Mouse (Mus musculus): Measurements from ENCODE around the gene Ccdc14.
A peak's percentile ranks its signal among the peaks of the same experiment; 100 is the strongest.
"Not testable (repeated sequence)": the region's sequence is repeated elsewhere in the genome, so short reads cannot be mapped to it uniquely, and the experiment has no call there.

Gene Ccdc14

DNA sequence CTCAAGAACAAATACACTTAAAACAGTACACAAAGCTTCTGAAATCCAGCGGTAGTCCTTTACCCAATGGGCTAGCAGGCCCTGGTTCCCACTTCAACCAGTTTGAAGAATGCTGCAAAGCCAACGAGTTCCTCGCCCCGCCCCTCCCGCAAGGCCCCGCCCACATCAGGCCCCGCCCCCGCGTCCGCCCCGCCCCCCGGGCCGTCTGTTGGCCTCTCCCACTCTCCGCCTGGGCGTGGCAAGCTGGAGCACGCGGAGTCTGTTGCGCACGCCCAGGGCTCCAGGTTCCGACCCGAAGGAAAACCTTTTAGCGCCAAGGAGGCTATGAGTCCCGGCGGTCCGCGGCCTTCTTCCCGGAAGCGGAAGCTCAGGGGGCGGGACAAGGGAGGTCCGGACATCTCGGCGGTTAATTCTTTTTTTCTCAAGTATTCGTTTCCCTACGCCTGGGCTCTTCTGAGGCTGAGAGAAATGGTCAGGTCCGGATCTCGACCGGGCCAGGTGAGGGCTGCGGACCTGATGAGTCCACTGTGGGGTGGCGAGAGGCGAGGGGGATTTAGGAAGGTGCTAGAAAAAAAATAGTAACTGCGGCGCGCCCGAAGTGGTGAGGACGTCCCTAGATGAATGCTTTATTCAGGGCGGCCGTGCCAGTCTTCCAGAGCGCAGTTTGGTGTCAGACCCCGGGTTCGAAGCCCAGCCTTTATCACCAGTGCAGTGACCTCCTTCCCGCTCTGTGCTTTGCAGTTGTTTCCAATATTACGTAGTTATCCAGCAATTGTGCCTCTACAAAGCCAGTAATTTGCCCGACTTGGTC lies at the start of gene Ccdc14:
TSS of gene Ccdc14 (plus strand) at position 283 of the 811 bp plus-strand sequence.
- peak; percentile 85 to 90 for DNase-seq (ENCODE audit: low spot score in 2 of 2)

DNA sequence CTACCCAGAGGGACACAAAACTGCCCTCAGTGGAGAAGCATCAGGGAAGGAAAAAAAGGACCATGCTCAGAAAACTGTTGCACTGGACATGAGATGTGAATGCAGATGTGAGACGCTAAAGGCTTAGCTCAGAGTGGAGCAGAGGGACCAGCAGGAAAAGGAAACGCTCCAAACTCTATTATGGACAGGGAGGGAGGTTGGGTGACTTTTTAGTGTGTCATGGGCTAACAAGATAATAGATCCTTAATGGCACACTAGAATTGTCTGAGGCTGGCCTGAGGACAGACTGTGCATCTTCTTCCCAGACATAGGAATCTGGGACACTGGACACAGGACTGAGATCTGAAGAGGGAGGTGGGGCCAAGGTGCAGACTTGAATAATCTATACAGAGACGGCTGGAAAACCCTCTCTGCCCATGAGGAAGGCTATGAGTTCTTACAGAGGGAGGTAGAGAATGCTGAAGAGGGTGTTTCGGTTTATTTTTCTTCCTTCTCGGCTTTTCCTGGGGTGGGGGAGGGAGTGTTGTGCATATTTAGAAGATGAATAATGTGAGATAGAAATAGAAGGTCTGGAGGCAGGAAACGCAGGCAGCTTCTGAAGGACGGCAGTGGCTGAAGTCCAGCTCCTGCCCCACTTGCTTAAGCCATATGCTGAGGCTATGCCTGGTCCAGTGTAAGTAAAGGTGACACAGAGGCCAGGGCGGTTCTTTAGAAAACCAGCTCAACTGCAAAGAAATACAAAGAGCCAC lies 46.7 kb upstream of the Ccdc14 start:
- no peak for DNase-seq (ENCODE audit: low spot score in 2 of 2)

DNA sequence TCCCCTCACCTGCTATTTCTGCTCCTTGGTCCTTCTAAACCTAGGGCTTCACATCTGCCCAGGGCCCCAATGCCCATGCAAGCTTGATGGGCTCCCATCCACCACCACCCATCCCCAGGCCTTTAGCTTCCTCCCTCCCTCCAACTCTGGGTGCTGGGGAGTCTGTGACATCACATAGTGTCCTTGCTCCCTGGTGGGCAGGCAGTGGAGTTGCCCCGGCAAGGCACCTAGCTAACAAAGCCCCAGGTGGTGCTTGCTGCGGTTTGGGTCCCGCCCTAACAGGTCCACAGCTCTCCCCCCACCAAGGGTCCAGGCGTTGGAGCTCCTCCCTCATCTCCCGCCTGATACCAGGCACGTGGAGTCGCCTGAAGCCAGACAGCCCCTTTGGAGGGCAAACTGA lies 40.8 kb upstream of the Ccdc14 start, which contains the start of gene Ropn1:
TSS of gene Ropn1 (plus strand) at position 301 of the 400 bp plus-strand sequence.
- no peak for DNase-seq (ENCODE audit: low spot score in 2 of 2)

DNA sequence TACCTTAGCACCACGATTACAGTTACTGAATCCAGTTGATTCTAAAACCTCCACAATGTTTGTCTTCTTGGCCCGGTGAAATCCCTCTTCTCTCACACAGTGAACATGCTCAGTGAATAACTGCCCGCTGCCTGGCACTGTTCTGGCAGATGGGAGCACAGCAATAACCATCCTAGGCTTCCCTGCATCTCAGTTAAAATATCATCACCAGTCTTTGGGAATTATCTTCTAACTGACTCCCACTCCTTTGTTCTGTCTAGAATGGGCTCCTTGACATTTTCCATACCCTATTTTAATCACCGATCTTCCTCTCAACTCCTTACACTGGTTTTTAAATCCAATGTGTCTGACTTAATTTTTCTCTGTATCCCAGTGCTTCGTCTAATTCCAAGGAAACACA lies 37.4 kb upstream of the Ccdc14 start:
- no peak for DNase-seq (ENCODE audit: low spot score in 2 of 2)

DNA sequence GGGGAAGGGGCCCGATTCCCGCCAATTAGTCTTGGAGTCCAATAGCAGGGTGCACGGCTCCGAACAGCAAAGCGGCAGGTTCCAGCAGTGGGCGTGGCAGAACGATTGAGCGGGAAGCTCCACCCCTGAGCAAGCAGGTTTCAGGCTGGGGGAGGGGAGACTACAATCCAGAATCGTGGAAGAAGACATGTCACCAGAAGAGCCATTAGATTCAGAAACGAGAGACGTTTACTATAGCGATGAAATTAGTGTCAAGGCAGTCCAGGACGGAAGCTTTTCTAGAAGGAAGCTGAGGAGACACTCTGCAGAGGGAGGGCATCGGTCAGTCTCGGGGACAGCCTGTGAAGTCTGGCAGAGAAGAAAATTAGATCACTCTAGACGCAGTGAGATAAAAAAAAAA lies 32.9 kb upstream of the Ccdc14 start:
- DNase-seq (ENCODE audit: low spot score in 2 of 2): not testable (repeated sequence)

DNA sequence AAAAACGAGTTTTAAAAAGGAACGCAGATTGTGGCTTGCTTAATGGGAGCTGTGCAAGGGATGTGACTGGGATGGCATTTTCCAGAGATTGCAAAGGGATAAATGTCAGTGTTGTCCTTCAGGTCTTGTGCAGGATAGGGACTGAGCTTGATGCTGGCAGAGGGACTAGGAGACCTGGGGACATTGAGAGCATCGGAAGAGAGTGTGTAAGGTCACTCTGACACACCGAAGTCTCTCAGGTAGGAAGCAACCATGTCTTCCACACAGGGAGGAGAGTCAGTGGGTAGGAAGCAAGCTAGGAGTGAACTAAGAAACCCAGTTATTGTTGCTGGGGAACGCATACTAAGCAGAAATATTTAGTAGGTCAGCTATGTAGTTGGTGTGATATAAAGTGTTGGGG lies 32.4 kb upstream of the Ccdc14 start:
- DNase-seq (ENCODE audit: low spot score in 2 of 2): no peak

DNA sequence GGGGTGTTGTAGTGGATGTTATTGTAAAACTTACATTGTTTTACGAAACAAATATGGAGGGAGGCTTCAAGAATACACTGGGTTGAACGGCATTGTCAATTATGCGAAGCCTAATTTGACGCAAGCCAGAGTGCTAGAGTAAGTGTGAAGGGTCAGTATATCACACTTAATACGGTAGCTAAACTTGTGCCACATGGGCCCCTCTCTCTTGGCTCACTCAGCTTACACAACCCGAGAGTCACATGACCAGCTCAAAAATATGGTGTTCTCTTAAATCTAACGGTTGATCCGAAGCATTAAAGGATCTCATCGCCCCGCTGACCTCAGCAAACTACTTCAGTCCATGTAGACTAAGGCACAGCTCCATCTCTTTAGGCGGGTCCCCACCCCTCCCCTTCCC lies 32.0 kb upstream of the Ccdc14 start:
- DNase-seq (ENCODE audit: low spot score in 2 of 2): no peak

DNA sequence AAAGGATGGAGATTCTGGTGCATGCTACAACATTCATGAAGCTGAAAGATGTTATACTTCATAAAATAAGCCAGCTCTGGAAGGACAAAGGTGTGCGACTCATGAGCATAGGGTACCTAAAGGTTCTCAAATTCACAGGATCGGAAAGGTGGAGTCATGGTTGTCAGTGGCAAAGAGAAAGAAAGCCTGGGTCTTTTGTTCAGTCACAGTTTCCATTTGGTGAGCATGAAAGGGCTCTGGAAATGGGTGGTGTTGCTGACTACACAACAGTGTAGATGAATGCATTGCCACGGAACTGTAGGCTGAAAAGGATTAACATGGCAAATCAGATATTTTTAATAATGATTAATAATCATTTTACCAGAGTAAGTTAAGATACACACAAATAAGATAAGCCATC lies 25.9 kb upstream of the Ccdc14 start:
- no peak for DNase-seq (ENCODE audit: low spot score in 2 of 2)

DNA sequence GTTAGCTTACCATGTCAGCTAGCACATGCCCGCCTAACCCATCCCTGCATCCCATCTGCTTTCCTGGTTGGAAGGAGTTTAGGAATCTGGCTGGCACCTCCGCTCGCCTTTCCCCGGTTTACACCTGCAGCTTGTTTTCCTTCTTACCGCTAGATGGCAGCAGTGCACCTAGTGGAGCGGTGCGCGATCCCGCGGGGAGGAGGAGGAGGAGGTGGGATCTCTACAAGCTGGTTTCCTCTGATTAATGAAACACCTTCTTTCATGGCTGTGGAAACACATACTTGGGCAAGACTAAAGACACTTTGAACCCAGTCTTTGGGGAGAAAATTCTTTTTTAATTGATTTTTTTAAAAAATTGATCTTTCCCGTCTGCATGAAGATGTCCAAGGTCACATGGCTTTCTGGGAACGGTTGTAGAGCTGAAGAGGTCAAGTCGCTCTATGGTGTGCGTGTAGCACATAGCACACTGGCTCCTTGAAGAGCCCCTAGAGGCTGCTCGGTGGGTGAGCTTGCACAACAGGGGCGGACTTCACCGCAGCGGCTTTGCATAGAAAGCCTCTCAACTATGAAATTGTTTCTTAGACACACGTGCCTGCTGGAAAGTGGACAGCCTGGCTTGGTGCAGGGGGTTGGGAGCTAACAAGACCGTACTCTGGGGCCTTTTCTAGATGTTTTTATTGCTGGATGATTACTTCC lies 23.2 kb upstream of the Ccdc14 start:
- peak; percentile 48 to 74 for DNase-seq (ENCODE audit: low spot score in 2 of 2)

DNA sequence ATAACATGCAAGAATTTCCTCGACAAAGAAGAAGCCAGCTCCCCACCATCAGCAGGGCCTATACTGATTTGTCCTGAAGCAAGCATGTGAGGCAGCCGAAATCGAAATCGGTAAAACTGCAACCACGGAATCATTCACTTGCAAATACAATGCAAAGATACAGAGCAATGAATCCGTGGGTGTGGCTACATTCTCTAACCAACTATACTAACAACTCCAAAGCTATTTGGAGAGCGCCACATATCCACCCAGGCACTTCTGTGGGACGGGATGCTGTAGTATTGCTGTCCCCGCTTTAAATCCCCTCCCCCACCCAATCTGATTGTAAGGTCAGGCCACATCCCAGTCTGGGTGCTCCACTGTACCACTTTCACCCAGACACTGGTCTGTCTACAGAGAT lies 22.1 kb upstream of the Ccdc14 start:
- no peak for DNase-seq (ENCODE audit: low spot score in 2 of 2)

DNA sequence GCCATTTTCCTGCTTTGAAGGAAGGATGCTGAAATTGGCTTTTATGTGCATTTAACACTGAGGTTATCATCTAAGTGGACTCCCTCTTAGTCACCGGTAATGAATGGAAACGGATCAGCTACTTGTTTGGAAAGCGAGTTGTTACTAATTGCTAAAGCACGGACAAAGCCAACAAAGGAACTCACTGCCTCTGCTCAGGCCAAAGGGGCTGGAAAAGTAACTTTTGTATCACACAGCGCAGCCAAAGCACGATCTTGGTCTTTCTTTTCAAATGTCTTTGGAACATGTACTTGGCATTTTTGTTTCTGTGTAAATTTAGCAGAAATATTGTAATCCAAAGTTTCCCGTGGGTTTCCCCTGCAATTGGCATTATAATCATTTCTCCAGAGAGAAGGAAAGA lies 18.4 kb upstream of the Ccdc14 start:
- DNase-seq (ENCODE audit: low spot score in 2 of 2): no peak

DNA sequence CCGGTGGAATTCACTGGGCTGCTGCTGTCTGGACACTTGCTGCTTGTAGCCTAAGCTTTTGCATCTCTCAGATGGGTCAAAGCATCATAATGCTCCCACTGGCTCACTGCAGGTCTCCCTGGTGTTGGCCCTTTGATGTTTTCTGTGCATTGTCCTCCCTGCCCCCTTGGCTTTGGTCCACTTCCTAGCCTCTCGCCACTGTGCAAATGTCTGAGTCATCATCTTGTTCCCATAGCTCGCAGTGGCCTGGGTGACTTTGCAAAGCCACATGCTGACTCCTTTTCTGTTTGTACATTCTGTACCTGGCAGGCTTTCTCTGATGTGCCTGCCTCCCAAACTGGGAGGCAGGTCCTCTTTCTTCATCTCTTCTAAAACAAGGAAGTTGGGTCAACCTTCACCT lies 17.6 kb upstream of the Ccdc14 start:
- DNase-seq (ENCODE audit: low spot score in 2 of 2): no peak

DNA sequence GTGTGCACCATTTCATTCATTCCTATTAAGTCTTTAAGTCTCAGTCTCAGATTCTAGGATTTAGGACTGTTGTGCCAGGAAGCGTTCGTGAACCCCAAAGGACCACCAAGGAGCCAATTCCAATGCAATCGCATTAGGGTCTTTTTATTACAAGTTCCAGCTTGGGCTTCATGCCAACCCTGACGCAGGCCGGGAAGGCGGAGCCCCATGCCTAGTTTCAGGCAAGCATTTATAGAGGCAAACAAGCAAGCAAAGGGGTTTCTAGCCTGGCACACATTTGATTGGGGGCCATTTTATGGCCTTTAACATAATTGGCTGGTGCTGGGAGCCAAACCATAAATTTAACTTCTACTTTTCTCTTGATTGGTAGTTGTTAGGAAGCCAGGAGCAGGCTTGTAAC lies 16.1 kb upstream of the Ccdc14 start:
- DNase-seq (ENCODE audit: low spot score in 2 of 2): no peak

DNA sequence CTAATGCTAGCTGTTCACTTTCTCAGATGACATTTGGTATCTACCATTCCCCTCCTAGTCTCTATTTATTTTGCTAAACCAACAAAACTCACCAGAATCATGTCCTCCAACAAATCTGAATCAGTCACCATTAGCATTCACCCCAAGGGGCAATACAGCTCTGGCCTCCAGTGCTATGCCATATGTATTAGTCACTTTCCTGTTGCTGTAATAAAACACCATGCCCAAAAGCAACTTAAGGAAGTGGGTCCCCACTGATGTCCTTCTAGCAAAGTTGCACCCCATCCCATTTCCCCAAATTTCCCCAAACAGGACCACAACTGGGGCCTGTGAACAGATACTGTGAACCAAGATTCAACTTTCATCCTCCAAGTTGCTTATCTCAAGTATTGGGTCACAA lies 8.6 kb upstream of the Ccdc14 start:
- no peak for DNase-seq (ENCODE audit: low spot score in 2 of 2)

DNA sequence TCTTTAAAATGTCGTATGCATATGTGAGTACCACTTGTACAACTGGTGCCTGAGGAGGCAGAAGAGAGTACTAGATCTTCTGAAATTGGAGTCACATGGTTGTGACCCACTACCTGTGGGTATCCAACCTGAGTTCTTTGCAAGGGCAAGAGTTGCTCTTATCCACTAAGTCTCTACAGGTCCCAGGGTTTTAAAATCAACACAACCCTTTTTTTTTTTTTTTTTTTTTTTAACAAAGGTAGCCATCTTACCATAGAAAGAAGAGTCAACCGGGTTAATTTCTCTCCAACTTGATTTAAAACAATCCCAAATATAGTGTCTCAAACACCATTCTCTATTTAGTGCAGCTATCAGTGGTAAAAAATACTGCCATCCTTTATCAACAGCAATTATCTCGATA lies 537 bp upstream of the Ccdc14 start:
- DNase-seq (ENCODE audit: low spot score in 2 of 2): no peak

DNA sequence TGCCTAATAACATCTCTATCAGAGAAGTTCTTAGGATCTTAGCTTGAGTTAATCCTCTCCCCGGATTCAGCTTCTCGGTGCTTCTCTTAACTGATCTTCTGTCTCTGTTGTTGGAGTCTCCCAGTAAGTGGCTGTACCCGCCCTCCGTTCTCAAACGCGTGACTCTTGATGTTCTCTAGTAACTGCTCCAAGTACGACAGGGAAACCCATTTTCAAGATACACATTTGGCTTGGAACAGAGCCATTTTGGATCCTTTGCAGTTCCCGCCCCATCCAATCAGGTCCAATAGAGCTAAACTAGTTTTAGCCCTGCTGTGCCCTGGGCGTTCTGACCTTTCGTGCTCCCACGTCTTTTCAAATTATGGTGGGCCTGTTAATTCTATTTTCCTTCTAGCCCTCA lies 740 bp downstream of the Ccdc14 start:
- DNase-seq (ENCODE audit: low spot score in 2 of 2): peak in 1 of 2 experiments; percentile 16

DNA sequence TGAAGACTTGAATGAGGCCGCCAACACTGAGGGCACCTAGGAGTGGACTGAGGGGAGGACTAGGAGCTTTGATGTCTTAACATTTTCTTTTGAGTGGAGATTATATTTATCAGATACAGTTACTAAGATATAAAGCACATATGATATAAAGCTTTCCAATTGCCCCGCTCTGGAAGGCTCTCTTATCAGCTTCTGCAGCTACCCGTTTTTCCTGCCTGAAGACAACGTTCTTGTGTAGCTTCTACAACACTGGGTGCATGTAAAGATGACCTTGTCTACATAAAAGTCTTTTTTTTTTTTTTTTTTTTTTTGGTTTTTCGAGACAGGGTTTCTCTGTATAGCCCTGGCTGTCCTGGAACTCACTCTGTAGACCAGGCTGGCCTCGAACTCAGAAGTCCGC lies 4.1 kb downstream of the Ccdc14 start:
- DNase-seq (ENCODE audit: low spot score in 2 of 2): no peak

DNA sequence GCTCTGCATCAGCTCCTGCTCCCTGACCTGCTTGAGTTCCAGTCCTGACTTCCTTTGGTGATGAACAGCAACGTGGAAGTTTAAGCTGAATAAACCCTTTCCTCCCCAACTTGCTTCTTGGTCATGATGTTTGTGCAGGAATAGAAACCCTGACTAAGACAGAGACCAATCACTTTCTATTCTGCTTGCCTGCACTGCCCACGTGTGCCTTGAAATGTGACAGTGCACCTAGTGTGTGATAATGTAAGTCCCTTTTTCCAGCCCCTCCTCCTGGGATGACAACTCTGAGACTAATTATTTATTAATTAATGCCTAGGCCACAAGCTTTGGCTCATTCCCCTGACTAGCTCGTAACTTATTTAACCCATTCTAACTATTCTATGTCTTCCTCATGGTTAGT lies 8.3 kb downstream of the Ccdc14 start:
- DNase-seq (ENCODE audit: low spot score in 2 of 2): not testable (repeated sequence)

DNA sequence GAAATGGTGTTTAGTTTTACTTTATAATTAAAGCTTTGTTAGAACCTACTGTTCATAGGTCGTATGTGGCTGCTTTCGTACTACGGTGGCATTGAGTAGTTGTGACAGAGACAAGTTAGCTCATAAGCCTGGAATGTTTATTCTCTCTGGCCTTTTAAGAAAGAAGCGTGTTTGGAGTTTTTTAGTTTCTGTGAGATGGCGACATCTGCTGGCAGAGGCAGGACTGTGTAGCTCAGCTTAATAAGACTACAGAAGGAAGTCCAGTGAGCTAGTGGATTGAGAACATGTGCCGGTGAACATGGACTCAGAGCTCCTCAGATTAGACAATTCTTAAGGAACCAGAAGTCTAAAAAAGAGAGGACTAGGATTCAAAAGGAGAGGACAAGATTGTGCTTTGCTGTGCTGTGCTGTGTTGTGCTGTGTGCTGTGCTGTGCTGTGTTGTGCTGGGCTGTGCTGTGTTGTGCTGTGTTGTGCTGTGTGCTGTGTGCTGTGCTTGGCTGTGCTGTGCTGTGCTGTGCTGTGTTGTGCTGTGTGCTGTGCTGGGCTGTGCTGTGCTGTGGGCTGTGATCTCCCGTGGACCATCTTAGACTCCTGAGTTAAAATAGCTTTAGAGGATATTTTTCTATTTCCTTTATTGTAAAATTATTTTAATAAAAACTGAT lies 9.9 kb downstream of the Ccdc14 start:
- DNase-seq (ENCODE audit: low spot score in 2 of 2): peak; percentile 45 to 70

DNA sequence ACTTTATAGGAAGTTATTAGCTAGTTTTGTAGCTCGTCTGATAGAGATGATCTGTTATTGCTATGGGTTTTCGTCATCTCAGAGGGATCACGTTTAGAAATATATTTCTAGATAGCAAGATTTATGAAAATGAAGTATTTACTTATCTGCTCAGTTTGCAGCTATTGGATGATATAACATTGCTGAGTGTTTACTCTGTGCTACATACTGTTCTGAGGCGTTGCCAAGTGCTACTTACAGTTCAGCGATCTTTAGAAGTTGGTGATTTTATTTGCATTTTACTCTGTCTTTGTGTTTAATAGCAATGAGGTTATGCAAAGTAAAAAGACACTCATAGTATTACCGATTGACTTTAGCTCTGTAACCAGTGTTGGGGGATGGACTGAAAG lies 10.4 kb downstream of the Ccdc14 start:
- no peak for DNase-seq (ENCODE audit: low spot score in 2 of 2)

DNA sequence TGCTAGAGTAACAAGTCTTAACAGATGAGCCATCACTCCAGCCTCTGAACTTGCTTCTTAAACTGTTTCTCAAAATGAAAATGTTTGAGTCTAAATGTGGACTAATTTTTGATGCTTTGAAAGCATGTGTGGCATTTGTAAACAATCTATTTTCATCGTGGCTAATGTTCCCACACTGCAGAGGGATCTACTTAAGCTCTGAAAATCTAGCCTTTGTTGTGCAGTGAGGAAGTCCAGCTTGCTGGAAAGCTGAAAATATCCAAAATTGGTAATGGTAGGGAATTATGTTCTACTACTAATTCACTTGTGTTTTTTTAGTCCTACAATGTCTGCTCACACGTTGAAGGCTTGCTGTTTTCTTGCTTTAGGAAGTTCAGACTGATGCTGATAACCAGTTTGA lies 15.6 kb downstream of the Ccdc14 start:
- no peak for DNase-seq (ENCODE audit: low spot score in 2 of 2)

DNA sequence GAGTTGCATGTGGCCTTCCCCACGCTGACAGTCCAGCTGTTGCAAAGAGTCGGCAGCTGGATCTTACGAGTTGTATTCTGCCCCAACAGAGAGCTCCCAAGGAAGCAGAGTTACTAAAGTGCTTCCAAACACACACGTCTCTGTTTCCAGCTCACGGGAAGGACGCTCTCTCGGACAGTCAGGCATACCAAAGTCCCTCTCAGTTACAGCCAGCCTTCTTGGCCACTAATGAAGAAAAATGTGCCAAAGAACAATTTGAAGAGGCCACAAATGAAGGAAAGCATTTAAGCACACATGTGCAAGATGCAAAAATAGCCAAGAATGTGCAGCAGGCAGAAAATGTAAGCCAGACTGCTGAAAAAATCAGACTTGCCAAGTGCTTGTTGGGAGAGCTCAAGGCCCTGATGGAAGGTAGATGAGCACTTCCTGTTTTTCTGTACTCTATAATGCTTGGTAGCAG lies 16.1 kb downstream of the Ccdc14 start:
- no peak for DNase-seq (ENCODE audit: low spot score in 2 of 2)

Measured in spleen, postnatal 4 days (tissue).